Mouse (Mus musculus) embryonic facial prominence, embryonic 11.5 days (tissue): Measurements from ENCODE around the gene P4ha2. TPM values are rescaled to one million over a fixed set of nuclear protein-coding genes. Genes with fewer than 3 reads are reported as not detected.

Experiments used
- ATAC-seq: fragments of 200-750 bp; cut with Nextera tagmentation; replicated peaks from 2 replicates; pipeline ENCODE4 v1.8.0; 2017; ENCODE audit warnings: low read depth; ENCODE audit not compliant: insufficient number of reproducible peaks, low FRiP score, low TSS enrichment
- DNase-seq: peaks from one replicate; pipeline ENCODE4 v3.0.0-alpha.2; 2015; ENCODE audit warnings: low spot score
- H3K27ac ChIP-seq: fragments of 300-500 bp; sonication (generic); replicated peaks from 2 replicates; pipeline ENCODE4 v1.5.1; 2014; ENCODE audit warnings: mild to moderate bottlenecking, low read depth, low read length, control low read depth
- H3K27me3 ChIP-seq: fragments of 300-500 bp; sonication (generic); 2 replicates; pipeline ENCODE4 v1.6.1; 2014; ENCODE audit warnings: mild to moderate bottlenecking, low read length, moderate library complexity, mixed read lengths; ENCODE audit not compliant: control insufficient read depth, insufficient read depth
- H3K36me3 ChIP-seq: fragments of 300-500 bp; sonication (generic); replicated peaks from 2 replicates; pipeline ENCODE4 v1.6.1; 2014; ENCODE audit warnings: low read depth, mild to moderate bottlenecking, low read length, moderate library complexity, mixed read lengths; ENCODE audit not compliant: control insufficient read depth, insufficient read depth
- H3K4me1 ChIP-seq: fragments of 300-500 bp; sonication (generic); 2 replicates; pipeline ENCODE4 v1.6.1; 2014; ENCODE audit warnings: low read length, mixed read lengths; ENCODE audit not compliant: control insufficient read depth, insufficient read depth
- H3K4me2 ChIP-seq: fragments of 300-500 bp; sonication (generic); 2 replicates; pipeline ENCODE4 v1.6.1; 2014; ENCODE audit warnings: low read depth, mild to moderate bottlenecking, control low read depth, low read length, moderate library complexity
- H3K4me3 ChIP-seq: fragments of 300-500 bp; sonication (generic); 2 replicates; pipeline ENCODE4 v1.5.1; 2014; ENCODE audit warnings: low read depth, low read length, control low read depth
- H3K9ac ChIP-seq: fragments of 300-500 bp; sonication (generic); replicated peaks from 2 replicates; pipeline ENCODE4 v1.6.1; 2014; ENCODE audit warnings: mild to moderate bottlenecking, control low read depth, low read length
- H3K9me3 ChIP-seq: fragments of 300-500 bp; sonication (generic); replicated peaks from 2 replicates; pipeline ENCODE4 v1.6.1; 2016; ENCODE audit warnings: mild to moderate bottlenecking, low read length, inconsistent platforms, mixed read lengths; ENCODE audit not compliant: control insufficient read depth
- WGBS: fragments of 180-500 bp; shearing (Covaris S2); extraction: QIAGEN DNeasy Blood & Tissue Kit; methylation state at CpG from one replicate; pipeline ENCODE4 v1.1.7; 2014; 5-methylcytosine and 5-hydroxymethylcytosine counted together
- polyA plus RNA-seq: library from polyadenylated mRNA; unstranded; fragments of >200 nt; fragmentation: Nextera tagmentation; extraction: Ambion mirVana; gene quantifications from 2 replicates; pipeline ENCODE4 v1.2.1, GENCODE M21; 2014

The P4ha2 gene
- polyA plus RNA-seq, 1 experiment from 2014 or later, result 42.8 TPM

DNA sequence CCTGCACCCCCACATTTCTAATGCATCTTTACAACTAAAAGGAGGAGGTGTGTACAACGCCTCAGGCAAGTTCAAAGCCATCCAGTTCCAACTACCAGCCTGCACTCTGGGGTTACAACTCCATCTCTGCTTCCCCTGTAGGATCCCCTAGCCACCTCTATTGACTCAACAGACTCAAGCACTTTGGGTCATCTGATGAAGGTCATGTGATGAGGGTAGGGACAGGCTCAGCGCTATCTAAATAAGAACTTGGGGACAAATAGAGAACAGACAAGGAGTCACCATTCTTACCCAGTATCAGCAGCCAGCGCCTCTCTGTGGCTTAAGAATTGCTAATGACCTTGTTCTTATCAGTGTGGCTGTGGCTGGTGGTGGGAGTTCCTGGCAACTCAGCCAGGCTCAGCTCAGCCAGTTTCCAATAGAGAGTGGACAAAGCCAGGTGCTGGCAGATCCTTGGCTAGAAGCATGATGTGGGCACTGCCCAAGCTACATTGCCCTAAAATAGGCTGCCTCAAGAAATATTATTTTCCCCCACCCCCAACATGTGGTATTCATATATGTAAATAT is 35.4 kb upstream of the P4ha2 start:
- H3K9me3 ChIP-seq, result no peaks in the 10 kb centered on the region

DNA sequence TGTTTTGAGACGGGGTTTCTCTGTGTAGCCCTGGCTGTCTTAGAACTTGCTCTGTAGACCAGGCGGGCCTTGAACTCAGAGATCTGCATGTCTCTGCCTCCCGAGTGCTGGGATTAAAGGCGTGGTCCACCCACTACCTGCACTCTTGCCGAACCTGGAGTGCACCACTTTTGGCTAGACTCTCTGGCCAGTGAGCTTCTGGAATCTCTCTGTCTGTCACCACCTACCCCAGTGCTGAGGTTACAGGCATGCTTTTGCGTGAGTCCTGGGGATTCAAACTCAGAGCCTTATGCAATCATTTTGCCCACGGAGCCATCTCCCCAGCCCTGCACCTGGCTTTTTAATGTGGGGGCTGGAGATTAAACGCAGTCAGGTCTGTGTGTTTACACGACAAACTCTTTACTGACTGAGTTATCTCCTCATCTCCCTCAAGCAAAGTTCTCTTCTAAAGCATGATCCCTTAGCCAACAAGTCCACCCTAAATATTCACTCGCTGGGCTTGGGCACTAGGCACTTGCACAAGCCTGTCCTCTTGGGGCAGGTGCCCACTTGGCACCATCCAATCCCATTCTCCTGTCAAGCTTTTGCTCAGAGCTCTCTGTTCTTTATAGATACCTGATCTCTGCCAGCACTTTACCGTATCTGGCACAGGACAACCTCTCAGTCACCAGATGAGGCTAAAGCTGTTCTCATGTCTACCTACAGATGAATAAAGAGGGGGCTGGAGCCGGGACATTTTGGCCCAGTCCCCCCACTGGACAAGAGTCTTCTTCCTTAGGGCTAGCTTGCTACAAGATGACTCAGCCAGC is 34.6 kb upstream of the P4ha2 start:
- Histone ChIP-seq H3K36me3 (no peaks in the 10 kb centered on the region; the same call in 1 of the 2 replicates), H3K27me3 (no peaks in the 10 kb centered on the region), H3K4me2 (no peak overlapping the region), H3K9ac (no peak overlapping the region), H3K9me3 (no peaks in the 10 kb centered on the region), H3K27ac (no peak overlapping the region), H3K4me3 (no peak overlapping the region), H3K4me1 (peaks cover 4% of the 10 kb centered on the region)
- DNase-seq (no peak), ATAC-seq (no peak)
- 90% methylated on average over 12 of the region's 12 CpGs for WGBS

More for the DNA sequence above, 35.4 kb upstream of the P4ha2 start:
- Histone ChIP-seq H3K4me2 (no peak overlapping the region), H3K4me1 (peaks cover 4% of the 10 kb centered on the region), H3K4me3 (no peak overlapping the region), H3K27ac (no peak overlapping the region), H3K9ac (no peak overlapping the region), H3K27me3 (no peaks in the 10 kb centered on the region), H3K36me3 (no peaks in the 10 kb centered on the region; the same call in 1 of the 2 replicates)
- DNase-seq, result no peak
- ATAC-seq, result no peak
- 75% methylated on average over 3 of the region's 3 CpGs for WGBS

DNA sequence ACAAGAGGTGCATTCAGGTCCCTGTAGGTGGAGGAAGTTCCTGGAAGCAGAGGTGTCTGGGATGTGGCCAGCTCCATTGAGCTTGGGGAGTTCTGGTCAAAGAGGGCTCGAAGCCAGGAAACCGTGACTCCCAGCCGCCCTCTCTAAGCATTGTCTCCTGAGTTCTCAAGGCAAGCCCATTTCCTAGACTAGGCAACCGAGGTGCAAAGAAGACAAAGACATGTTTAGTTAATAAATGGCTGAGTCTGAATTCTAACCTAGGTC is 34.0 kb upstream of the P4ha2 start:
- Histone ChIP-seq H3K9ac (no peak overlapping the region), H3K4me3 (no peak overlapping the region), H3K9me3 (no peaks in the 10 kb centered on the region), H3K4me2 (no peak overlapping the region), H3K27ac (no peak overlapping the region), H3K27me3 (no peaks in the 10 kb centered on the region), H3K4me1 (peaks cover 4% of the 10 kb centered on the region), H3K36me3 (no peaks in the 10 kb centered on the region; the same call in 1 of the 2 replicates)
- ATAC-seq (no peak), DNase-seq (no peak)
- WGBS, result 94% methylated on average over 4 of the region's 4 CpGs

DNA sequence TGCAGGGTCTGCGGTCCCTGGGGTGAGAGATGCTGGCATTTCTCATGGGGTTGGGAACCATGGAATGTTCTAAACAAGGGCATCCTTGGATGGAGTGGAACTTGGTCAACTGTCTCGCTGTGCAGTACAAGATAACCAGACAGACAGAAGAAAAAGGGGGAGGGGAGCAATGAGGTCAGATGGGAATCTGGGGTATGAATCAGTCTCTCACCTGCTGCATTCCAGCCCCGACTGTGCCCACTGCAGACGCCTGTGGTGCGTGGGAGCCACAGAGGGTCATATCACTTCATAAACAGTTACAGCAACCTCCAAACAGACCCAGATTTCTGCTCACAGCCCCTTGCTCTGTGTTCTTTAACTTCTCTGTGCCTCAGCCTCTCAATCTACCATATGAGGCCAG is 33.5 kb upstream of the P4ha2 start:
- Histone ChIP-seq H3K4me3 (no peak overlapping the region), H3K4me1 (peaks cover 4% of the 10 kb centered on the region), H3K27me3 (no peaks in the 10 kb centered on the region), H3K27ac (no peak overlapping the region), H3K4me2 (no peak overlapping the region), H3K9ac (no peak overlapping the region), H3K36me3 (no peaks in the 10 kb centered on the region; the same call in 1 of the 2 replicates), H3K9me3 (no peaks in the 10 kb centered on the region)
- WGBS, result 72% methylated on average over 5 of the region's 5 CpGs
- DNase-seq, result no peak
- no peak for ATAC-seq

DNA sequence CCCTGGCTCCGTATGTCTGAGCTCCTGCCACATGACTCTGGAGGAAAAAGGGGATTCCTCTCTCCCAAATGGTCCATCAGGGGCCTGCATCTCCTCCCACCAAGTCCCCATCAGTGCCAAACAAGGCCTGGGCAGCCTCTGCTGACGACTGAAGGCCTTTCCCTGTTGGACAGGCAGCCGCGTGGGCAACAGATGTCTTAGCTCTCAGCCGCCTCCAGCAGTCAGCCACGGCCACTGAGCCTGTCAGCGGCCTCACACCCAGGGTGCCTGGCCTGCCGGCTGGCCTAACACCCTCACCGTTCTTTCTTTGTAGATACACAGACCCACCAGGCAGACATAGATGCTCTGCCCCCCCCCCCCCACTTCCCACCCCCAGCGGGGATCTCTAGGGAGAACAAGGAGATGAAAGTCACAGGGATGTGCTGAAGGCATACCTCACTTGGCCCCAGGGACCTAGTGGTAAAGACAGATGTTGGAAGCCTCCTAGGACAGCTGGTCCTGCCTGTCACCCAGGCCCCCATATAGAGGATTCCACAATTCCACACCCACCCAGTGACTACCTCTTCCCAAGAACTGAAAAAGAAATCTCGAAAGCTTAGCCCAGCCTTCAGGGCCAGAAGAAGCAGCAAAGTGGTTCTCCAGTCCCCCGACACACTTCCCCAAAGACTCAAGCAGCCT is 32.4 kb upstream of the P4ha2 start:
- peak overlapping the region; percentile 64 for H3K4me3 ChIP-seq
- no peaks in the 10 kb centered on the region for H3K9me3 ChIP-seq
- no peaks in the 10 kb centered on the region for H3K27me3 ChIP-seq
- no peak overlapping the region for H3K27ac ChIP-seq
- H3K9ac ChIP-seq, result peak overlapping the region; percentile 86
- no peaks in the 10 kb centered on the region for H3K36me3 ChIP-seq
- H3K4me1 ChIP-seq, result peaks cover 4% of the 10 kb centered on the region
- ATAC-seq, result no peak
- H3K4me2 ChIP-seq, result peak overlapping the region; percentile 84
- 21% methylated on average over 12 of the region's 12 CpGs for WGBS
- peak; percentile 64 for DNase-seq

DNA sequence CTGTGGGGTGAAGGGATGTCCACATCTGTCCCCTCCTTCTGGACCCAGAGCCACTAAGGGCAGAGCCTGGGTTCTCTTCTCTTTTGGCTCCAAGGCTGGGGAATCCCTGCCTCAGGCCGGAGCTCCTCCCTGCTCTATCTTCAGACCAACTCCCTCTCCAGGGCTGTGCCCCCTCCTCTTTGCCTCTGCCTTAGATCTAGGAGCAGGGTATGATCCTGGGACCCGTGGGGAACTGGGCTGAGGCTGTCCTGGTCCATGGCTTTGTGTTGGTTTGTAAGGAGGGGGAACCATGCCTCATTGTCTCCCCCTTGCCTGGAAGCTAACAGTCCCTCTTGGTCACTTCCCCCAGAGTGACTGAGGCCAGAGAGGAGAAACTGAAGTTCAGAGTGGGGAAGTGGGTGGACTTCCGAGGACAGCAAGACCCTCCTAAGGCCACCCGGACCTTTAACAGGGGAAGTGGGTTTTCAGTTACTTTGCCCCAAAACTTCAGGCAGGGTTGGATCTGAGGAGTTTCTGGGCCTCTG is 31.8 kb upstream of the P4ha2 start:
- no peaks in the 10 kb centered on the region for H3K36me3 ChIP-seq
- H3K27ac ChIP-seq, result peak overlapping the region; percentile 65
- peak overlapping the region; percentile 86 for H3K9ac ChIP-seq
- DNase-seq, result no peak
- 13% methylated on average over 4 of the region's 4 CpGs for WGBS
- peaks cover 4% of the 10 kb centered on the region for H3K4me1 ChIP-seq
- ATAC-seq, result peak; percentile 63; the same call in 1 of the 2 replicates
- no peaks in the 10 kb centered on the region for H3K27me3 ChIP-seq
- no peaks in the 10 kb centered on the region for H3K9me3 ChIP-seq
- peak overlapping the region; percentile 64 for H3K4me3 ChIP-seq
- H3K4me2 ChIP-seq, result peak overlapping the region; percentile 84

- H3K4me2 ChIP-seq, result peak within 1 kb of the TSS; percentile 84
- peak within 1 kb of the TSS; percentile 64 for H3K4me3 ChIP-seq
- H3K27ac ChIP-seq, result peak within 1 kb of the TSS; percentile 65
- DNase-seq (peak; percentile 83), ATAC-seq (peak; percentile 74)
- H3K9ac ChIP-seq, result peak within 1 kb of the TSS; percentile 86
- WGBS, result under 1% methylated on average over 47 of the region's 61 CpGs
- no peaks in the 10 kb centered on the region for H3K36me3 ChIP-seq
- no peaks in the 10 kb centered on the region for H3K9me3 ChIP-seq
- H3K27me3 ChIP-seq, result no peaks in the 10 kb centered on the region
- peaks cover 4% of the 10 kb centered on the region for H3K4me1 ChIP-seq
These were observed 31.1 kb upstream of the P4ha2 start, which contains the start of gene Pdlim4 for GRCm38 (mm10) chr11:54068520-54069371. Pdlim4 (minus strand) TSS chr11:54069014.
